Mouse (Mus musculus): ENCODE results near the gene 1520401A03Rik. TPM values are rescaled to one million over a fixed set of nuclear protein-coding genes. Genes with fewer than 3 reads are reported as not detected.
"Not testable (repeated sequence)": the region's sequence is repeated elsewhere in the genome, so short reads cannot be mapped to it uniquely, and the experiment has no call there.

Gene 1520401A03Rik
- polyA plus RNA-seq (2015; fragmentation: Nextera tagmentation; extraction: Ambion mirVana) = not detected in 2 replicates

- Histone ChIP-seq H3K9ac (no peak within 1 kb of the TSS), H3K4me2 (no peak within 1 kb of the TSS), H3K27ac (no peak within 1 kb of the TSS), H3K4me3 (no peak within 1 kb of the TSS), H3K27me3 (0 out of 2 replicates have a peak, but pooled peaks cover 3% of the 10 kb centered on the region), H3K4me1 (replicated peaks) (peaks cover 14% of the 10 kb centered on the region), H3K36me3 (no peaks in the 10 kb centered on the region), H3K9me3 (replicated peaks) (no peaks in the 10 kb centered on the region)
- WGBS = 56% methylated on average over 7 of the region's 7 CpGs
- no peak for ATAC-seq (replicated peaks; ENCODE audit: insufficient number of reproducible peaks, insufficient read depth, low FRiP score, low read depth)
These were observed at the start of gene 1520401A03Rik for GRCm38 (mm10) chr17:23722376-23723125. TSS of gene 1520401A03Rik (minus strand) at chr17:23722783.

- H3K27ac ChIP-seq; H3K27me3 ChIP-seq; H3K4me2 ChIP-seq; H3K36me3 ChIP-seq; ATAC-seq (replicated peaks; ENCODE audit: insufficient number of reproducible peaks, insufficient read depth, low FRiP score, low read depth); H3K4me3 ChIP-seq; H3K9ac ChIP-seq; H3K9me3 ChIP-seq (replicated peaks): not testable (repeated sequence)
- H3K4me1 ChIP-seq (replicated peaks) = peaks cover 13% of the 10 kb centered on the region
- 78% methylated on average over 2 of the region's 2 CpGs for WGBS
These were observed 49.6 kb upstream of the 1520401A03Rik start for GRCm38 (mm10) chr17:23772219-23772556.

DNA sequence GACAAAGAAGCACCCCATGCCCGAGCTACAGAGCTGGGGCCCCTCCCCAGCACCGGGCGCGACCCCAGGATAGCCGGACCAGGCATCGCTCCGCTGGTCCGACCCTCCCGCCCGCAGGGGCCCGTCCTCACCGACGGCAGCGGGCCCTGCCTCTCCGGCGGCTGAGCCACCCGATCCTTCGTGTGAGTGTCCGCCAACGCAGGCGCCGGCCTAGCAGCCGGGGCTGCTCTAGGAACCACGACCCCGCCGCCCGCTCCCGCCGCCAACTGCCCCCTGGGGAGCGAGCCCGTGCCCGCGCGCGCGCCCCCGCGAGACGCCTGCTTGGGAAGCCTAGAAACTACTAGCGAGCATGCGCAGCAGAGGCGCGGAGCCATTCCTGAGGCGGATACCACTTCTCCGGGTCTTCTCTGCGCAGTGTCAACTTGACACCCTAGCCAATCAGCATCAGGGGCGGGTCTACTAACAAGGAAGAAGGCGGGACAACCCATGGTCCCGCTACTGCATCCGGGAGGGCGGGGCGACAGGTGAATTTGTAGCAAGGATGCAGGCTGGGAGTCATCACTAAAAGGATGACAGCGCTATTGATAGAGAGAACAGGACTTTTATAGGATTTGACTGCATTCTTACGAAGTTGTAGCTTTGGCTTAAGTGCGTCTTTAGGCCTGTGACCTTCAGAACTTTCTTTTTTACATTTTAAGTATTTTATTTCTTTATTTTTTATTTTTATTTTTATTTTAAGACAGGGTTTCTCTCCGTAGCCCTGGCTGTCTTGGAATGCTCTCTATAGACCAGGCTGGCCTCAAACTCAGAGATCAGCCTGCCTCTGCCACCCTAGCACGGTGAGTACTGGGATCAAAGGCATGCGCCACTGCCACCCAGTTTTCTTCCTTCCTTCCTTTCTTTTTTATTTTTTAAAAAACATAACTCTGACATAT lies 49.0 kb upstream of the 1520401A03Rik start, which contains the start of gene Flywch1:
Gene Flywch1 (minus strand): TSS at position 319 of the 935 bp plus-strand sequence.
- peaks cover 13% of the 10 kb centered on the region for H3K4me1 ChIP-seq (replicated peaks)
- H3K4me2 ChIP-seq = peak within 1 kb of the TSS; percentile 72
- 4% methylated on average over 58 of the region's 58 CpGs for WGBS
- peak; percentile 98 for ATAC-seq (replicated peaks; ENCODE audit: insufficient number of reproducible peaks, insufficient read depth, low FRiP score, low read depth)
- no peaks in the 10 kb centered on the region for H3K36me3 ChIP-seq
- H3K9ac ChIP-seq = peak within 1 kb of the TSS; percentile 93
- H3K4me3 ChIP-seq = peak within 1 kb of the TSS; percentile 93
- H3K9me3 ChIP-seq (replicated peaks) = no peaks in the 10 kb centered on the region
- H3K27ac ChIP-seq = peak within 1 kb of the TSS; percentile 85
- no peaks in the 10 kb centered on the region for H3K27me3 ChIP-seq

DNA sequence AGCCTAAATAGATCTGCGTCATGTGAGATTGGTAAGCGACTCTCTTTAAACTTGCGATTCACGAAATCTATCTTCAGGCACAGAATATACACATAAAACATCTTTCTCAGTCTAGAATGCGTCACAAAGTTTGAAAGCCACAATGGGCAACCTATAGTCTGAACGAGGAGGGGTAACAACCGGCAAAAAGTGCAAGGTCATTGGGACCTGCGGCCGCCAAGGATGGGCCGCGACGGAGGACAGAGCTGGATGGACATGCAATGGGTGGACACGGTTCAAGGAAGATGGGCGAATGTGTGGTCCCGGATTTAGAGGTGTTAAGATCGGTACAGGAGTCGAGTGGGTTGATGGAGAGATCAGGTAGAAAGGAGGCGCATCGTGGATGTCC lies 48.3 kb upstream of the 1520401A03Rik start:
- Histone ChIP-seq H3K4me3 (peak overlapping the region; percentile 93), H3K36me3 (no peaks in the 10 kb centered on the region), H3K4me1 (replicated peaks) (peaks cover 13% of the 10 kb centered on the region), H3K9me3 (replicated peaks) (no peaks in the 10 kb centered on the region), H3K4me2 (peak overlapping the region; percentile 72), H3K27ac (peak overlapping the region; percentile 85), H3K9ac (peak overlapping the region; percentile 93), H3K27me3 (no peaks in the 10 kb centered on the region)
- WGBS = under 1% methylated on average over 19 of the region's 19 CpGs
- no peak; the same call in 1 of the 2 replicates for ATAC-seq (replicated peaks; ENCODE audit: insufficient number of reproducible peaks, insufficient read depth, low FRiP score, low read depth)

- Histone ChIP-seq H3K4me1 (replicated peaks) (peaks cover 13% of the 10 kb centered on the region), H3K4me3 (peak overlapping the region; percentile 93), H3K9ac (peak overlapping the region; percentile 93; the same call in 1 of the 2 replicates), H3K36me3 (no peaks in the 10 kb centered on the region), H3K27me3 (no peaks in the 10 kb centered on the region), H3K27ac (peak overlapping the region; percentile 85; the same call in 1 of the 2 replicates), H3K4me2 (peak overlapping the region; percentile 72), H3K9me3 (replicated peaks) (no peaks in the 10 kb centered on the region)
- ATAC-seq (replicated peaks; ENCODE audit: insufficient number of reproducible peaks, insufficient read depth, low FRiP score, low read depth) = no peak
- 18% methylated on average over 2 of the region's 2 CpGs for WGBS
These were observed 47.9 kb upstream of the 1520401A03Rik start for GRCm38 (mm10) chr17:23770493-23770892.

GRCm38 (mm10) chr17:23762976-23763375 lies 40.4 kb upstream of the 1520401A03Rik start:
- no peak for ATAC-seq (replicated peaks; ENCODE audit: insufficient number of reproducible peaks, insufficient read depth, low FRiP score, low read depth)
- 87% methylated on average over 11 of the region's 11 CpGs for WGBS

DNA sequence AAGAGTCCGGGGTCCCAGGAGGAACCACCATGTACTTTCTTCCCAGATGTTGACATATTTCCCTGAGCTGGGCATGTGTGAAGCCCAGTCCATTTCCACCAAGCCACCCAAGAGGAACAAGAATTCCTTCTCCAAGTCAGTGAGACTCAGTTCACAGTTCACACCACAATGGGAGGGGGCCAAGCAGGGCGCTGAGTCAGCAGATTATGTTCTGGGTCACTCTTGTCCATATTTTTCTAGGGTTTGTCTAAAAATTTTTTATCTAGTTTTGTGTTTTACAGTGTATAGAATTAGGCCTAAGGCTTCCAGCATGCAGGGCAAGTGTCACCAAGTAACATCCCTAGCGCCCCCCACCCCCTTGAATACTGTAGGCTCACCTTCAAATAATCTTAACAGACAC lies 38.6 kb upstream of the 1520401A03Rik start:
- H3K27me3 ChIP-seq = no peaks in the 10 kb centered on the region

More at GRCm38 (mm10) chr17:23762976-23763375, 40.4 kb upstream of the 1520401A03Rik start:
- no peaks in the 10 kb centered on the region for H3K27me3 ChIP-seq
- H3K4me1 ChIP-seq (replicated peaks) = no peaks in the 10 kb centered on the region
- H3K27ac ChIP-seq = no peak overlapping the region
- no peaks in the 10 kb centered on the region for H3K9me3 ChIP-seq (replicated peaks)
- peaks cover 30% of the 10 kb centered on the region for H3K36me3 ChIP-seq
- H3K9ac ChIP-seq = no peak overlapping the region
- no peak overlapping the region for H3K4me2 ChIP-seq
- H3K4me3 ChIP-seq = no peak overlapping the region

GRCm38 (mm10) chr17:23760231-23760630 lies 37.6 kb upstream of the 1520401A03Rik start:
- Histone ChIP-seq H3K27ac (no peak overlapping the region), H3K36me3 (peaks cover 58% of the 10 kb centered on the region), H3K4me1 (replicated peaks) (no peaks in the 10 kb centered on the region), H3K4me2 (no peak overlapping the region), H3K4me3 (no peak overlapping the region), H3K9ac (no peak overlapping the region), H3K27me3 (no peaks in the 10 kb centered on the region), H3K9me3 (replicated peaks) (no peaks in the 10 kb centered on the region)
- no peak for ATAC-seq (replicated peaks; ENCODE audit: insufficient number of reproducible peaks, insufficient read depth, low FRiP score, low read depth)
- WGBS = 93% methylated on average over 9 of the region's 9 CpGs

More for the DNA sequence above, 38.6 kb upstream of the 1520401A03Rik start:
- H3K4me3 ChIP-seq = no peak overlapping the region
- peaks cover 48% of the 10 kb centered on the region for H3K36me3 ChIP-seq
- no peaks in the 10 kb centered on the region for H3K4me1 ChIP-seq (replicated peaks)
- H3K9me3 ChIP-seq (replicated peaks) = no peaks in the 10 kb centered on the region
- no peak overlapping the region for H3K9ac ChIP-seq
- H3K27ac ChIP-seq = no peak overlapping the region
- 95% methylated on average over 3 of the region's 3 CpGs for WGBS
- no peak for ATAC-seq (replicated peaks; ENCODE audit: insufficient number of reproducible peaks, insufficient read depth, low FRiP score, low read depth)
- no peak overlapping the region for H3K4me2 ChIP-seq

DNA sequence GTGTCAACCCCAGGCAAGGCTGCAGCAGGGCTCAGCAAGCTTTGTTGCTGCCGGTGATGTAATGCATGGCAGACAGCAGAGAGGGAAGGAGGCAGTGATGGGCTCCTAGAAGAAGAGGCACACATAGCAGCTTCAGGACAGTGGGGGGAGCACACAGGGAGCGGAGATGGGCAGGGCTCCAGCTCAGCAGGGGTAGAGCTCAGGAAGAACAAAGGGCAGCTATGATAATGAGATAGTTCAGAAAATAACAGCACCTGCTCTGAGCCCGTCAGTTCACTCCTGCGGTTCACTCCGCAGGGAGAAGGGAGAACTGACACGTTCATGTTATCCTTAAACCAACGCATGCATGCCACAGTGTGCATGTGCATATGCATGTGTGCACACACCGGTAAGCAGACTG lies 36.2 kb upstream of the 1520401A03Rik start:
- no peak overlapping the region for H3K27ac ChIP-seq
- no peaks in the 10 kb centered on the region for H3K4me1 ChIP-seq (replicated peaks)
- H3K4me2 ChIP-seq = no peak overlapping the region
- no peaks in the 10 kb centered on the region for H3K9me3 ChIP-seq (replicated peaks)
- peaks cover 68% of the 10 kb centered on the region for H3K36me3 ChIP-seq
- H3K4me3 ChIP-seq = no peak overlapping the region
- H3K9ac ChIP-seq = no peak overlapping the region
- ATAC-seq (replicated peaks; ENCODE audit: insufficient number of reproducible peaks, insufficient read depth, low FRiP score, low read depth) = no peak
- 87% methylated on average over 8 of the region's 8 CpGs for WGBS
- H3K27me3 ChIP-seq = no peaks in the 10 kb centered on the region

- no peak for ATAC-seq (replicated peaks; ENCODE audit: insufficient number of reproducible peaks, insufficient read depth, low FRiP score, low read depth)
- Histone ChIP-seq H3K27me3 (no peaks in the 10 kb centered on the region), H3K9me3 (replicated peaks) (no peaks in the 10 kb centered on the region), H3K4me1 (replicated peaks) (no peaks in the 10 kb centered on the region), H3K4me2 (no peak overlapping the region), H3K4me3 (no peak overlapping the region), H3K27ac (no peak overlapping the region), H3K36me3 (peaks cover 80% of the 10 kb centered on the region), H3K9ac (no peak overlapping the region)
- WGBS = 95% methylated on average over 9 of the region's 9 CpGs
These were observed 35.0 kb upstream of the 1520401A03Rik start for GRCm38 (mm10) chr17:23757581-23757980.

DNA sequence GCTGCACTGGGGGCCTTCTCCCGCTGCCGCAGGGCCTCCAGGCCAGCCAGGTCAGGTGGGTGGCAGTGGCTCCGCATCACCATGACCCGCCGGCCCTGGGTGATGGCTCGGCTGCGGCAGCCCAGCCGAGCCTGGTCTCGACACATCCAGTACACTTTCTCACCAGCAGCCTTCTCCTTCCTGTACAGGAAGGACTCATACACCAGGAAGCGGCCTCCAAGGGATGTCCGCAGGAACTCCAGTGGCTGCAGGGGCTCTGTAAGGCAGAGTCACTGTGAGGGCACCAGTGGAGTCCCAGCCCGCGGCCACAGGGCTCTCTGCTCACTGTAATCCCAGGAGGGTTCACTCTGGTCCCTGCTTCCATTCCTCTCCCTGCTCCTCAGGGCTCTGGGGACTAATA lies 33.1 kb upstream of the 1520401A03Rik start:
- Histone ChIP-seq H3K27me3 (no peaks in the 10 kb centered on the region), H3K27ac (no peak overlapping the region; the same call in 1 of the 2 replicates), H3K36me3 (peaks cover 88% of the 10 kb centered on the region), H3K4me3 (no peak overlapping the region), H3K9ac (no peak overlapping the region), H3K4me1 (replicated peaks) (no peaks in the 10 kb centered on the region), H3K4me2 (no peak overlapping the region; the same call in 1 of the 2 replicates), H3K9me3 (replicated peaks) (no peaks in the 10 kb centered on the region)
- 80% methylated on average over 13 of the region's 13 CpGs for WGBS
- no peak for ATAC-seq (replicated peaks; ENCODE audit: insufficient number of reproducible peaks, insufficient read depth, low FRiP score, low read depth)

All from heart, embryonic 15.5 days (tissue).